In genomic region chr2:26964724-26965370, GRCm38 (mm10) we compare ENCODE assay signal across 8 mouse cellular contexts. TPM values are rescaled to one million over a fixed set of nuclear protein-coding genes. Genes with fewer than 3 reads are reported as not detected.
DNase-seq lines count a peak whose midpoint lies in the region; ATAC-seq and TF ChIP-seq lines count a peak whose summit lies in the region.

No protein-coding gene starts in this region.

- ATAC-seq in heart, postnatal 0 days (ENCODE audit: insufficient read depth, low read depth), result no peak
- 0 out of 2 replicates have a peak, but pooled peaks have one; percentile 1 for ATAC-seq in forebrain, postnatal 0 days
- ATAC-seq in megakaryocyte-erythroid progenitor cell, adult 5-6 weeks (replicated peaks; ENCODE audit: low FRiP score, low TSS enrichment, poor library complexity, severe bottlenecking), result peak; percentile 58; the same call in 1 of the 2 replicates

- no peaks in the 10 kb centered on the region for H3K27me3 ChIP-seq in heart, postnatal 0 days (ENCODE audit: control insufficient read depth, insufficient read depth, low read length)
- no peaks in the 10 kb centered on the region for H3K27me3 ChIP-seq in forebrain, postnatal 0 days (ENCODE audit: insufficient read depth, low read length)

- peaks cover 16% of the 10 kb centered on the region for H3K4me1 ChIP-seq in heart, postnatal 0 days (ENCODE audit: control insufficient read depth, insufficient read depth)
- H3K4me1 ChIP-seq in forebrain, postnatal 0 days (ENCODE audit: insufficient read depth), result peaks cover 13% of the 10 kb centered on the region

- 16% methylated on average over 14 of the region's 14 CpGs for WGBS in heart, postnatal 0 days
- 12% methylated on average over 14 of the region's 14 CpGs for WGBS in forebrain, postnatal 0 days

- H3K4me2 ChIP-seq in heart, postnatal 0 days (ENCODE audit: low read depth, low read length), result peak overlapping the region; percentile 89
- peak overlapping the region; percentile 83 for H3K4me2 ChIP-seq in forebrain, postnatal 0 days (ENCODE audit: low read depth)

- H3K4me3 ChIP-seq in heart, postnatal 0 days (ENCODE audit: low read depth, low read length), result peak overlapping the region; percentile 79
- peak overlapping the region; percentile 70 for H3K4me3 ChIP-seq in forebrain, postnatal 0 days (ENCODE audit: low read depth, low read length)

- no peak for TF ChIP-seq EP300 in heart, postnatal 0 days (IDR thresholded peaks at IDR 0.05; ENCODE audit: low read depth)

- no peak for DNase-seq in heart, postnatal 0 days (ENCODE audit: low spot score)
- no peak for DNase-seq in heart, adult 8-10 months (ENCODE audit: low spot score)
- DNase-seq in R1 (ENCODE audit: low read depth, low spot score), result peak; percentile 41
- DNase-seq in forebrain, postnatal 0 days, result no peak
- no peak for DNase-seq in layer of hippocampus, adult 11-12 months (ENCODE audit: low spot score)
- DNase-seq in thymus, postnatal 36 days, result no peak
- no peak for DNase-seq in left cerebral cortex, postnatal 4 days

- H3K9ac ChIP-seq in heart, postnatal 0 days (replicated peaks; ENCODE audit: low read depth, low read length), result peak overlapping the region; percentile 77
- peak overlapping the region; percentile 81 for H3K9ac ChIP-seq in forebrain, postnatal 0 days

- TF ChIP-seq CTCF in heart, postnatal 0 days (IDR thresholded peaks at IDR 0.05; ENCODE audit: low read depth), result no peak
- TF ChIP-seq CTCF in forebrain, postnatal 0 days (IDR thresholded peaks at IDR 0.05; ENCODE audit: low read depth), result no peak

- peak overlapping the region; percentile 96 for H3K27ac ChIP-seq in heart, postnatal 0 days (ENCODE audit: low read depth)
- H3K27ac ChIP-seq in forebrain, postnatal 0 days (ENCODE audit: low read depth, low read length), result peak overlapping the region; percentile 97

- peaks cover 15% of the 10 kb centered on the region for H3K36me3 ChIP-seq in heart, postnatal 0 days (replicated peaks; ENCODE audit: control insufficient read depth, insufficient read depth, low read length)
- peaks cover 6% of the 10 kb centered on the region for H3K36me3 ChIP-seq in forebrain, postnatal 0 days (ENCODE audit: insufficient read depth)

- no peaks in the 10 kb centered on the region for H3K9me3 ChIP-seq in heart, postnatal 0 days (replicated peaks; ENCODE audit: control insufficient read depth, low read length)
- H3K9me3 ChIP-seq in forebrain, postnatal 0 days (ENCODE audit: low read length), result no peaks in the 10 kb centered on the region

- intact Hi-C loops in left cerebral cortex, postnatal 4 days (cut with DNase I), result no loop called here

RNA-seq across cellular contexts. Expression of gene Rexo4, which starts 0.7 kb away (rescaled TPM):
- total RNA-seq in heart, postnatal 0 days (2014; rRNA removed; ENCODE audit: low replicate concordance), result 9.7 and 22.9 TPM in 2 replicates
- 13.3 and 16.2 TPM in 2 replicates for polyA plus RNA-seq in heart, postnatal 0 days (2015; fragmentation: Nextera tagmentation; extraction: Ambion mirVana)
- total RNA-seq in heart, adult 8-10 months (2022), result 10 to 100 TPM; 10.5 to 15.1 (median 13.1) TPM
- total RNA-seq in forebrain, postnatal 0 days (2014; rRNA removed), result 42.2 and 48.3 TPM in 2 replicates
- polyA plus RNA-seq in forebrain, postnatal 0 days (2015; fragmentation: Nextera tagmentation; extraction: Ambion mirVana), result 23.9 and 25.5 TPM in 2 replicates
- total RNA-seq in megakaryocyte-erythroid progenitor cell, adult 5-6 weeks (2014; fragmentation: Nextera tagmentation), result 56.8 and 61.2 TPM in 2 replicates
- 95.7 and 109 TPM in 2 replicates for total RNA-seq in megakaryocyte-erythroid progenitor cell, adult 5-6 weeks (2017)
- 10 to 100 TPM; 50.9 to 61.6 TPM for total RNA-seq in left cerebral cortex, postnatal 4 days (2021)

RNA-seq across cellular contexts. Expression of gene Adamts13, which starts 8.4 kb away (rescaled TPM):
- not detected in 2 replicates for total RNA-seq in heart, postnatal 0 days (2014; rRNA removed; ENCODE audit: low replicate concordance)
- polyA plus RNA-seq in heart, postnatal 0 days (2015; fragmentation: Nextera tagmentation; extraction: Ambion mirVana), result not detected in 2 replicates
- total RNA-seq in heart, adult 8-10 months (2022), result not detected
- total RNA-seq in forebrain, postnatal 0 days (2014; rRNA removed), result not detected in 2 replicates
- 0.79 and 0.93 TPM in 2 replicates for polyA plus RNA-seq in forebrain, postnatal 0 days (2015; fragmentation: Nextera tagmentation; extraction: Ambion mirVana)
- 2.3 TPM in 1 of 2 replicates, not detected in the other for total RNA-seq in megakaryocyte-erythroid progenitor cell, adult 5-6 weeks (2014; fragmentation: Nextera tagmentation)
- total RNA-seq in megakaryocyte-erythroid progenitor cell, adult 5-6 weeks (2017), result not detected in 2 replicates
- not detected for total RNA-seq in left cerebral cortex, postnatal 4 days (2021)

RNA-seq across cellular contexts. Expression of gene Stkld1, which starts 31.0 kb away (rescaled TPM):
- not detected in 2 replicates for total RNA-seq in heart, postnatal 0 days (2014; rRNA removed; ENCODE audit: low replicate concordance)
- polyA plus RNA-seq in heart, postnatal 0 days (2015; fragmentation: Nextera tagmentation; extraction: Ambion mirVana), result 0.19 and 0.25 TPM in 2 replicates
- total RNA-seq in heart, adult 8-10 months (2022), result not detected
- total RNA-seq in forebrain, postnatal 0 days (2014; rRNA removed), result not detected in 2 replicates
- polyA plus RNA-seq in forebrain, postnatal 0 days (2015; fragmentation: Nextera tagmentation; extraction: Ambion mirVana), result 0.09 and 0.33 TPM in 2 replicates
- total RNA-seq in megakaryocyte-erythroid progenitor cell, adult 5-6 weeks (2014; fragmentation: Nextera tagmentation), result not detected in 2 replicates
- total RNA-seq in megakaryocyte-erythroid progenitor cell, adult 5-6 weeks (2017), result not detected in 2 replicates
- total RNA-seq in left cerebral cortex, postnatal 4 days (2021), result under 1 TPM in 1 of 2 experiments, not detected in 1; 0.18 TPM

RNA-seq across cellular contexts. Expression of gene Surf4, which starts 31.1 kb away (rescaled TPM):
- 186 and 189 TPM in 2 replicates for total RNA-seq in heart, postnatal 0 days (2014; rRNA removed; ENCODE audit: low replicate concordance)
- polyA plus RNA-seq in heart, postnatal 0 days (2015; fragmentation: Nextera tagmentation; extraction: Ambion mirVana), result 131 and 132 TPM in 2 replicates
- total RNA-seq in heart, adult 8-10 months (2022), result 10 to 100 TPM; 85.4 to 92.1 (median 86.7) TPM
- 96.5 and 105 TPM in 2 replicates for total RNA-seq in forebrain, postnatal 0 days (2014; rRNA removed)
- polyA plus RNA-seq in forebrain, postnatal 0 days (2015; fragmentation: Nextera tagmentation; extraction: Ambion mirVana), result 98.6 and 103 TPM in 2 replicates
- total RNA-seq in megakaryocyte-erythroid progenitor cell, adult 5-6 weeks (2014; fragmentation: Nextera tagmentation), result 59.8 and 76.8 TPM in 2 replicates
- 34.1 and 52.4 TPM in 2 replicates for total RNA-seq in megakaryocyte-erythroid progenitor cell, adult 5-6 weeks (2017)
- 10 to 100 TPM; 61.0 to 67.1 TPM for total RNA-seq in left cerebral cortex, postnatal 4 days (2021)

RNA-seq across cellular contexts. Expression of gene Cacfd1, which starts 44.9 kb away (rescaled TPM):
- total RNA-seq in heart, postnatal 0 days (2014; rRNA removed; ENCODE audit: low replicate concordance), result 11.9 and 26.6 TPM in 2 replicates
- 34.6 and 37.3 TPM in 2 replicates for polyA plus RNA-seq in heart, postnatal 0 days (2015; fragmentation: Nextera tagmentation; extraction: Ambion mirVana)
- total RNA-seq in heart, adult 8-10 months (2022), result 10 to 100 TPM; 44.4 to 51.6 (median 48.5) TPM
- total RNA-seq in forebrain, postnatal 0 days (2014; rRNA removed), result 42.7 and 48.5 TPM in 2 replicates
- 69.6 and 96.3 TPM in 2 replicates for polyA plus RNA-seq in forebrain, postnatal 0 days (2015; fragmentation: Nextera tagmentation; extraction: Ambion mirVana)
- total RNA-seq in megakaryocyte-erythroid progenitor cell, adult 5-6 weeks (2014; fragmentation: Nextera tagmentation), result 28.2 and 29.2 TPM in 2 replicates
- total RNA-seq in megakaryocyte-erythroid progenitor cell, adult 5-6 weeks (2017), result 5.5 and 14.6 TPM in 2 replicates
- 10 to 100 TPM; 73.1 to 80.5 TPM for total RNA-seq in left cerebral cortex, postnatal 4 days (2021)
